Mouse (Mus musculus) kidney, adult 2 months (tissue): ENCODE data around the gene A830018L16Rik.

Experiments
- CTCF ChIP-seq: fragments of 200-500 bp; conservative IDR thresholded peaks from 2 replicates; pipeline ENCODE4 v1.5.1; 2011; ENCODE audit warnings: low read depth, mild to moderate bottlenecking, control low read depth, low read length, moderate library complexity, mixed read lengths; ENCODE audit not compliant: insufficient read depth, insufficient read length
- POLR2A ChIP-seq: fragments of 200-500 bp; IDR thresholded peaks from one replicate; pipeline ENCODE4 v1.6.1; 2011; ENCODE audit warnings: low read depth, low read length, control low read depth

DNA sequence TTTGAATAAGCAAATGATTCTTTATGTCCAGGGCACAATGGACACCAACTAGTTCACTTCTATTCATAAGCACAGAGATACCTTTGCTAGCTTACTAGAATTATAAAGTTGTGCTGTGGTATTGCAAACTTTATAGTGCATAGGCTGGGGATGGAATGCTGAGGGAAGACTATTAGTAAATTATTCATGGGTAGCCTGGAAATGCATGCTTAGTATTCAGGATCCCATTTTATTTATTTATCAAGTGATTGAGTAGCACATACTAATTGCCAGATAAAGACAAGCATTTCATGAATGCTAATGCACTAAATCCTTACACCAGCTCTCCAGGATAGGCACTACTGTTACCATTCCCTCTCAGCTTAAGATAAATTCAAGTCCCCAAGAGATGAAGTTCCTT, 8.4 kb upstream of the A830018L16Rik start:
- TF ChIP-seq CTCF (no peak), POLR2A (no peak)
